Mouse (Mus musculus): ENCODE measurements around the gene Gm16503.
"Not testable (repeated sequence)": the region's sequence is repeated elsewhere in the genome, so short reads cannot be mapped to it uniquely, and the experiment has no call there.

Gene Gm16503

GRCm38 (mm10) chr4:147539918-147540317 is at the start of gene Gm16503:
Gm16503 (plus strand) TSS chr4:147540218.
- TF ChIP-seq GATA4 (IDR thresholded peaks at IDR 0.05; ENCODE audit: insufficient replicate concordance, low read length) = not testable (repeated sequence)

GRCm38 (mm10) chr4:147492117-147492516 is 47.9 kb upstream of the Gm16503 start, which contains the start of gene Zfp982:
Zfp982 (plus strand) TSS chr4:147492417.
- TF ChIP-seq GATA4 (IDR thresholded peaks at IDR 0.05; ENCODE audit: insufficient replicate concordance, low read length) = not testable (repeated sequence)

- TF ChIP-seq GATA4 (IDR thresholded peaks at IDR 0.05; ENCODE audit: insufficient replicate concordance, low read length) = no peak
These were observed 30.8 kb upstream of the Gm16503 start for GRCm38 (mm10) chr4:147509174-147509573.

GRCm38 (mm10) chr4:147518981-147519380 is 21.0 kb upstream of the Gm16503 start:
- TF ChIP-seq GATA4 (IDR thresholded peaks at IDR 0.05; ENCODE audit: insufficient replicate concordance, low read length) = no peak

- TF ChIP-seq GATA4 (IDR thresholded peaks at IDR 0.05; ENCODE audit: insufficient replicate concordance, low read length) = no peak
These were observed 19.9 kb upstream of the Gm16503 start for GRCm38 (mm10) chr4:147520100-147520499.

- no peak for TF ChIP-seq GATA4 (IDR thresholded peaks at IDR 0.05; ENCODE audit: insufficient replicate concordance, low read length)
These were observed 14.9 kb upstream of the Gm16503 start for GRCm38 (mm10) chr4:147525125-147525524.

- TF ChIP-seq GATA4 (IDR thresholded peaks at IDR 0.05; ENCODE audit: insufficient replicate concordance, low read length) = no peak
These were observed 9.7 kb upstream of the Gm16503 start for GRCm38 (mm10) chr4:147530366-147530765.

GRCm38 (mm10) chr4:147537702-147538101 is 2.3 kb upstream of the Gm16503 start:
- no peak for TF ChIP-seq GATA4 (IDR thresholded peaks at IDR 0.05; ENCODE audit: insufficient replicate concordance, low read length)

- TF ChIP-seq GATA4 (IDR thresholded peaks at IDR 0.05; ENCODE audit: insufficient replicate concordance, low read length) = no peak
These were observed 1.1 kb downstream of the Gm16503 start for GRCm38 (mm10) chr4:147541105-147541504.

GRCm38 (mm10) chr4:147553071-147553470 is 13.1 kb downstream of the Gm16503 start, which contains the start of gene Zfp985:
Zfp985 (plus strand) TSS chr4:147553277.
- TF ChIP-seq GATA4 (IDR thresholded peaks at IDR 0.05; ENCODE audit: insufficient replicate concordance, low read length) = not testable (repeated sequence)

GRCm38 (mm10) chr4:147565426-147566220 is 25.6 kb downstream of the Gm16503 start:
- no peak for TF ChIP-seq GATA4 (IDR thresholded peaks at IDR 0.05; ENCODE audit: insufficient replicate concordance, low read length)

GRCm38 (mm10) chr4:147586511-147587473 is 46.8 kb downstream of the Gm16503 start:
- no peak for TF ChIP-seq GATA4 (IDR thresholded peaks at IDR 0.05; ENCODE audit: insufficient replicate concordance, low read length)
